Mouse (Mus musculus): ENCODE measurements around the gene Zfp579. TPM values are rescaled to one million over a fixed set of nuclear protein-coding genes. Genes with fewer than 3 reads are reported as not detected.
A peak's percentile ranks its signal among the peaks of the same experiment; 100 is the strongest.
"Not testable (repeated sequence)": the region's sequence is repeated elsewhere in the genome, so short reads cannot be mapped to it uniquely, and the experiment has no call there.

Gene Zfp579
- polyA plus RNA-seq, 1 experiment from 2014 or later = 49.2 TPM

GRCm38 (mm10) chr7:5031496-5031895 lies 35.5 kb upstream of the Zfp579 start:
- H3K27me3 ChIP-seq (replicated peaks; ENCODE audit: control insufficient read depth, insufficient read depth, low read length) = no peaks in the 10 kb centered on the region
- no peak overlapping the region for H3K4me2 ChIP-seq (ENCODE audit: low read length)
- no peak for ATAC-seq
- no peaks in the 10 kb centered on the region for H3K4me1 ChIP-seq (ENCODE audit: control insufficient read depth, insufficient read depth, low read depth, low read length)
- 72% methylated on average over 39 of the region's 46 CpGs for WGBS
- H3K4me3 ChIP-seq (ENCODE audit: low read length) = no peak overlapping the region
- H3K27ac ChIP-seq (ENCODE audit: low read depth, low read length) = no peak overlapping the region
- no peak overlapping the region for H3K9ac ChIP-seq (ENCODE audit: low read depth, low read length)
- H3K36me3 ChIP-seq (ENCODE audit: control insufficient read depth, insufficient read depth, low read length) = peaks cover 58% of the 10 kb centered on the region
- peaks cover 28% of the 10 kb centered on the region for H3K9me3 ChIP-seq (ENCODE audit: control insufficient read depth, low read length)

- Histone ChIP-seq H3K4me1 (ENCODE audit: control insufficient read depth, insufficient read depth, low read depth, low read length) (no peaks in the 10 kb centered on the region), H3K36me3 (ENCODE audit: control insufficient read depth, insufficient read depth, low read length) (peaks cover 53% of the 10 kb centered on the region), H3K4me2 (ENCODE audit: low read length) (no peak overlapping the region), H3K9me3 (ENCODE audit: control insufficient read depth, low read length) (peaks cover 28% of the 10 kb centered on the region), H3K27ac (ENCODE audit: low read depth, low read length) (no peak overlapping the region), H3K4me3 (ENCODE audit: low read length) (no peak overlapping the region), H3K27me3 (replicated peaks; ENCODE audit: control insufficient read depth, insufficient read depth, low read length) (no peaks in the 10 kb centered on the region), H3K9ac (ENCODE audit: low read depth, low read length) (no peak overlapping the region)
- ATAC-seq = no peak
- 81% methylated on average over 62 of the region's 63 CpGs for WGBS
Measured at GRCm38 (mm10) chr7:5030554-5031275, 34.8 kb upstream of the Zfp579 start.

GRCm38 (mm10) chr7:5029946-5030345 lies 34.0 kb upstream of the Zfp579 start:
- H3K27ac ChIP-seq (ENCODE audit: low read depth, low read length) = no peak overlapping the region
- H3K9me3 ChIP-seq (ENCODE audit: control insufficient read depth, low read length) = peaks cover 28% of the 10 kb centered on the region
- no peak overlapping the region for H3K4me2 ChIP-seq (ENCODE audit: low read length)
- no peaks in the 10 kb centered on the region for H3K27me3 ChIP-seq (replicated peaks; ENCODE audit: control insufficient read depth, insufficient read depth, low read length)
- WGBS = 89% methylated on average over 21 of the region's 21 CpGs
- H3K36me3 ChIP-seq (ENCODE audit: control insufficient read depth, insufficient read depth, low read length) = peaks cover 50% of the 10 kb centered on the region
- no peak for ATAC-seq
- no peaks in the 10 kb centered on the region for H3K4me1 ChIP-seq (ENCODE audit: control insufficient read depth, insufficient read depth, low read depth, low read length)
- no peak overlapping the region for H3K4me3 ChIP-seq (ENCODE audit: low read length)
- no peak overlapping the region for H3K9ac ChIP-seq (ENCODE audit: low read depth, low read length)

- Histone ChIP-seq H3K4me2 (ENCODE audit: low read length) (no peak overlapping the region), H3K27me3 (replicated peaks; ENCODE audit: control insufficient read depth, insufficient read depth, low read length) (no peaks in the 10 kb centered on the region), H3K27ac (ENCODE audit: low read depth, low read length) (no peak overlapping the region), H3K4me1 (ENCODE audit: control insufficient read depth, insufficient read depth, low read depth, low read length) (no peaks in the 10 kb centered on the region), H3K4me3 (ENCODE audit: low read length) (no peak overlapping the region), H3K9ac (ENCODE audit: low read depth, low read length) (no peak overlapping the region), H3K36me3 (ENCODE audit: control insufficient read depth, insufficient read depth, low read length) (peaks cover 52% of the 10 kb centered on the region), H3K9me3 (ENCODE audit: control insufficient read depth, low read length) (peaks cover 28% of the 10 kb centered on the region)
- WGBS = 95% methylated on average over 22 of the region's 22 CpGs
- ATAC-seq = no peak
Measured at GRCm38 (mm10) chr7:5029543-5029942, 33.6 kb upstream of the Zfp579 start.

- H3K4me3 ChIP-seq (ENCODE audit: low read length) = peak overlapping the region; percentile 81
- H3K9me3 ChIP-seq (ENCODE audit: control insufficient read depth, low read length) = no peaks in the 10 kb centered on the region
- H3K4me1 ChIP-seq (ENCODE audit: control insufficient read depth, insufficient read depth, low read depth, low read length) = peaks cover 13% of the 10 kb centered on the region
- H3K4me2 ChIP-seq (ENCODE audit: low read length) = peak overlapping the region; percentile 84
- no peak for ATAC-seq
- peaks cover 9% of the 10 kb centered on the region; the same call in 1 of the 2 replicates for H3K36me3 ChIP-seq (ENCODE audit: control insufficient read depth, insufficient read depth, low read length)
- H3K9ac ChIP-seq (ENCODE audit: low read depth, low read length) = peak overlapping the region; percentile 98
- H3K27ac ChIP-seq (ENCODE audit: low read depth, low read length) = peak overlapping the region; percentile 93; the same call in 1 of the 2 replicates
- H3K27me3 ChIP-seq (replicated peaks; ENCODE audit: control insufficient read depth, insufficient read depth, low read length) = no peaks in the 10 kb centered on the region
- WGBS = 51% methylated on average over 5 of the region's 5 CpGs
Measured at GRCm38 (mm10) chr7:5021197-5021596, 25.2 kb upstream of the Zfp579 start.

- no peaks in the 10 kb centered on the region for H3K9me3 ChIP-seq (ENCODE audit: control insufficient read depth, low read length)
- peaks cover 17% of the 10 kb centered on the region for H3K4me1 ChIP-seq (ENCODE audit: control insufficient read depth, insufficient read depth, low read depth, low read length)
- peak overlapping the region; percentile 81 for H3K4me3 ChIP-seq (ENCODE audit: low read length)
- no peaks in the 10 kb centered on the region for H3K27me3 ChIP-seq (replicated peaks; ENCODE audit: control insufficient read depth, insufficient read depth, low read length)
- 1% methylated on average over 12 of the region's 15 CpGs for WGBS
- H3K9ac ChIP-seq (ENCODE audit: low read depth, low read length) = peak overlapping the region; percentile 98
- peak; percentile 37 for ATAC-seq
- peak overlapping the region; percentile 84 for H3K4me2 ChIP-seq (ENCODE audit: low read length)
- H3K27ac ChIP-seq (ENCODE audit: low read depth, low read length) = peak overlapping the region; percentile 93
- peaks cover 9% of the 10 kb centered on the region; the same call in 1 of the 2 replicates for H3K36me3 ChIP-seq (ENCODE audit: control insufficient read depth, insufficient read depth, low read length)
Measured at GRCm38 (mm10) chr7:5020685-5021084, 24.7 kb upstream of the Zfp579 start.

GRCm38 (mm10) chr7:5020000-5020681 lies 24.2 kb upstream of the Zfp579 start, which contains the start of the genes Zfp865 and Ccdc106:
Zfp865 (plus strand) TSS chr7:5020376.
Ccdc106 (plus strand) TSS chr7:5020553.
- peaks cover 9% of the 10 kb centered on the region; the same call in 1 of the 2 replicates for H3K36me3 ChIP-seq (ENCODE audit: control insufficient read depth, insufficient read depth, low read length)
- peak within 1 kb of the TSS; percentile 84 for H3K4me2 ChIP-seq (ENCODE audit: low read length)
- under 1% methylated on average over 41 of the region's 49 CpGs for WGBS
- peak; percentile 92 for ATAC-seq
- peak within 1 kb of the TSS; percentile 81 for H3K4me3 ChIP-seq (ENCODE audit: low read length)
- no peaks in the 10 kb centered on the region for H3K27me3 ChIP-seq (replicated peaks; ENCODE audit: control insufficient read depth, insufficient read depth, low read length)
- H3K9me3 ChIP-seq (ENCODE audit: control insufficient read depth, low read length) = no peaks in the 10 kb centered on the region
- peak within 1 kb of the TSS; percentile 93 for H3K27ac ChIP-seq (ENCODE audit: low read depth, low read length)
- H3K9ac ChIP-seq (ENCODE audit: low read depth, low read length) = peak within 1 kb of the TSS; percentile 98
- H3K4me1 ChIP-seq (ENCODE audit: control insufficient read depth, insufficient read depth, low read depth, low read length) = peaks cover 17% of the 10 kb centered on the region

GRCm38 (mm10) chr7:5019576-5019975 lies 23.6 kb upstream of the Zfp579 start:
- H3K27me3 ChIP-seq (replicated peaks; ENCODE audit: control insufficient read depth, insufficient read depth, low read length) = not testable (repeated sequence)

GRCm38 (mm10) chr7:5017931-5018330 lies 22.0 kb upstream of the Zfp579 start:
- Histone ChIP-seq H3K4me2 (ENCODE audit: low read length) (no peak overlapping the region), H3K9me3 (ENCODE audit: control insufficient read depth, low read length) (no peaks in the 10 kb centered on the region), H3K27ac (ENCODE audit: low read depth, low read length) (no peak overlapping the region), H3K4me3 (ENCODE audit: low read length) (no peak overlapping the region), H3K9ac (ENCODE audit: low read depth, low read length) (no peak overlapping the region), H3K4me1 (ENCODE audit: control insufficient read depth, insufficient read depth, low read depth, low read length) (peaks cover 19% of the 10 kb centered on the region), H3K27me3 (replicated peaks; ENCODE audit: control insufficient read depth, insufficient read depth, low read length) (no peaks in the 10 kb centered on the region), H3K36me3 (ENCODE audit: control insufficient read depth, insufficient read depth, low read length) (0 out of 2 replicates have a peak, but pooled peaks cover 4% of the 10 kb centered on the region)
- no peak for ATAC-seq
- WGBS = 97% methylated on average over 21 of the region's 21 CpGs

More at GRCm38 (mm10) chr7:5019576-5019975, 23.6 kb upstream of the Zfp579 start:
- ATAC-seq; H3K9me3 ChIP-seq (ENCODE audit: control insufficient read depth, low read length); H3K9ac ChIP-seq (ENCODE audit: low read depth, low read length); H3K36me3 ChIP-seq (ENCODE audit: control insufficient read depth, insufficient read depth, low read length): not testable (repeated sequence)
- Histone ChIP-seq H3K4me1 (ENCODE audit: control insufficient read depth, insufficient read depth, low read depth, low read length) (peaks cover 17% of the 10 kb centered on the region), H3K27ac (ENCODE audit: low read depth, low read length) (peak overlapping the region; percentile 93), H3K4me3 (ENCODE audit: low read length) (peak overlapping the region; percentile 81), H3K4me2 (ENCODE audit: low read length) (peak overlapping the region; percentile 84)
- 31% methylated on average over 8 of the region's 8 CpGs for WGBS

All from hindbrain, embryonic 16.5 days (tissue).